Mouse (Mus musculus): Measurements from ENCODE around the gene Rad9a. TPM values are rescaled to one million over a fixed set of nuclear protein-coding genes. Genes with fewer than 3 reads are reported as not detected.

Rad9a gene
- polyA plus RNA-seq, 1 experiment from 2014 or later = 25.0 TPM

GRCm38 (mm10) chr19:4164721-4165120 is 36.7 kb downstream of the Rad9a start:
- 81% methylated on average over 2 of the region's 2 CpGs for WGBS
- Histone ChIP-seq H3K9ac (ENCODE audit: low read depth, low read length) (no peak overlapping the region), H3K4me2 (ENCODE audit: low read length) (no peak overlapping the region), H3K9me3 (ENCODE audit: control insufficient read depth, low read length) (no peaks in the 10 kb centered on the region), H3K4me3 (ENCODE audit: low read length) (no peak overlapping the region), H3K4me1 (ENCODE audit: control insufficient read depth, insufficient read depth, low read depth, low read length) (peaks cover 12% of the 10 kb centered on the region), H3K36me3 (ENCODE audit: control insufficient read depth, insufficient read depth, low read length) (peaks cover 12% of the 10 kb centered on the region; the same call in 1 of the 2 replicates), H3K27me3 (replicated peaks; ENCODE audit: control insufficient read depth, insufficient read depth, low read length) (no peaks in the 10 kb centered on the region), H3K27ac (ENCODE audit: low read depth, low read length) (no peak overlapping the region)
- no peak for ATAC-seq

GRCm38 (mm10) chr19:4164100-4164499 is 37.4 kb downstream of the Rad9a start:
- WGBS = 88% methylated on average over 3 of the region's 3 CpGs

GRCm38 (mm10) chr19:4163543-4163887 is 37.9 kb downstream of the Rad9a start:
- Histone ChIP-seq H3K9ac (ENCODE audit: low read depth, low read length) (peak overlapping the region; percentile 84), H3K36me3 (ENCODE audit: control insufficient read depth, insufficient read depth, low read length) (peaks cover 24% of the 10 kb centered on the region), H3K4me1 (ENCODE audit: control insufficient read depth, insufficient read depth, low read depth, low read length) (peaks cover 12% of the 10 kb centered on the region), H3K9me3 (ENCODE audit: control insufficient read depth, low read length) (no peaks in the 10 kb centered on the region), H3K27me3 (replicated peaks; ENCODE audit: control insufficient read depth, insufficient read depth, low read length) (no peaks in the 10 kb centered on the region), H3K4me3 (ENCODE audit: low read length) (peak overlapping the region; percentile 74), H3K4me2 (ENCODE audit: low read length) (peak overlapping the region; percentile 67), H3K27ac (ENCODE audit: low read depth, low read length) (peak overlapping the region; percentile 80)
- 38% methylated on average over 4 of the region's 4 CpGs for WGBS
- ATAC-seq = peak; percentile 48

More at GRCm38 (mm10) chr19:4164100-4164499, 37.4 kb downstream of the Rad9a start:
- Histone ChIP-seq H3K4me3 (ENCODE audit: low read length) (no peak overlapping the region), H3K27ac (ENCODE audit: low read depth, low read length) (no peak overlapping the region), H3K4me2 (ENCODE audit: low read length) (no peak overlapping the region), H3K4me1 (ENCODE audit: control insufficient read depth, insufficient read depth, low read depth, low read length) (peaks cover 12% of the 10 kb centered on the region), H3K9me3 (ENCODE audit: control insufficient read depth, low read length) (no peaks in the 10 kb centered on the region), H3K36me3 (ENCODE audit: control insufficient read depth, insufficient read depth, low read length) (peaks cover 18% of the 10 kb centered on the region), H3K9ac (ENCODE audit: low read depth, low read length) (no peak overlapping the region), H3K27me3 (replicated peaks; ENCODE audit: control insufficient read depth, insufficient read depth, low read length) (no peaks in the 10 kb centered on the region)
- ATAC-seq = no peak

GRCm38 (mm10) chr19:4162646-4163542 is 38.6 kb downstream of the Rad9a start, which contains the start of gene Rps6kb2:
TSS of gene Rps6kb2 (minus strand) at chr19:4163354.
- no peaks in the 10 kb centered on the region for H3K9me3 ChIP-seq (ENCODE audit: control insufficient read depth, low read length)
- H3K4me2 ChIP-seq (ENCODE audit: low read length) = peak within 1 kb of the TSS; percentile 67
- peaks cover 12% of the 10 kb centered on the region for H3K4me1 ChIP-seq (ENCODE audit: control insufficient read depth, insufficient read depth, low read depth, low read length)
- 6% methylated on average over 42 of the region's 42 CpGs for WGBS
- peaks cover 29% of the 10 kb centered on the region for H3K36me3 ChIP-seq (ENCODE audit: control insufficient read depth, insufficient read depth, low read length)
- H3K27me3 ChIP-seq (replicated peaks; ENCODE audit: control insufficient read depth, insufficient read depth, low read length) = no peaks in the 10 kb centered on the region
- peak; percentile 87 for ATAC-seq
- peak within 1 kb of the TSS; percentile 84 for H3K9ac ChIP-seq (ENCODE audit: low read depth, low read length)
- H3K4me3 ChIP-seq (ENCODE audit: low read length) = peak within 1 kb of the TSS; percentile 74
- peak within 1 kb of the TSS; percentile 80 for H3K27ac ChIP-seq (ENCODE audit: low read depth, low read length)

GRCm38 (mm10) chr19:4159049-4159448 is 42.4 kb downstream of the Rad9a start:
- ATAC-seq = no peak
- Histone ChIP-seq H3K4me3 (ENCODE audit: low read length) (no peak overlapping the region), H3K36me3 (ENCODE audit: control insufficient read depth, insufficient read depth, low read length) (peaks cover 47% of the 10 kb centered on the region), H3K27me3 (replicated peaks; ENCODE audit: control insufficient read depth, insufficient read depth, low read length) (no peaks in the 10 kb centered on the region), H3K9ac (ENCODE audit: low read depth, low read length) (no peak overlapping the region), H3K9me3 (ENCODE audit: control insufficient read depth, low read length) (no peaks in the 10 kb centered on the region), H3K4me2 (ENCODE audit: low read length) (no peak overlapping the region), H3K27ac (ENCODE audit: low read depth, low read length) (no peak overlapping the region), H3K4me1 (ENCODE audit: control insufficient read depth, insufficient read depth, low read depth, low read length) (peaks cover 12% of the 10 kb centered on the region)
- WGBS = 94% methylated on average over 8 of the region's 8 CpGs

- 93% methylated on average over 12 of the region's 12 CpGs for WGBS
- no peak overlapping the region for H3K4me2 ChIP-seq (ENCODE audit: low read length)
- no peak overlapping the region for H3K9ac ChIP-seq (ENCODE audit: low read depth, low read length)
- no peak overlapping the region for H3K4me3 ChIP-seq (ENCODE audit: low read length)
- no peak overlapping the region for H3K27ac ChIP-seq (ENCODE audit: low read depth, low read length)
- no peaks in the 10 kb centered on the region for H3K9me3 ChIP-seq (ENCODE audit: control insufficient read depth, low read length)
- no peak for ATAC-seq
- H3K27me3 ChIP-seq (replicated peaks; ENCODE audit: control insufficient read depth, insufficient read depth, low read length) = no peaks in the 10 kb centered on the region
- H3K36me3 ChIP-seq (ENCODE audit: control insufficient read depth, insufficient read depth, low read length) = peaks cover 51% of the 10 kb centered on the region
- H3K4me1 ChIP-seq (ENCODE audit: control insufficient read depth, insufficient read depth, low read depth, low read length) = no peaks in the 10 kb centered on the region
Observed at GRCm38 (mm10) chr19:4156771-4157170, 44.7 kb downstream of the Rad9a start.

- Histone ChIP-seq H3K4me1 (ENCODE audit: control insufficient read depth, insufficient read depth, low read depth, low read length) (no peaks in the 10 kb centered on the region), H3K9me3 (ENCODE audit: control insufficient read depth, low read length) (no peaks in the 10 kb centered on the region), H3K4me2 (ENCODE audit: low read length) (no peak overlapping the region), H3K4me3 (ENCODE audit: low read length) (no peak overlapping the region), H3K27me3 (replicated peaks; ENCODE audit: control insufficient read depth, insufficient read depth, low read length) (no peaks in the 10 kb centered on the region), H3K9ac (ENCODE audit: low read depth, low read length) (no peak overlapping the region), H3K27ac (ENCODE audit: low read depth, low read length) (no peak overlapping the region), H3K36me3 (ENCODE audit: control insufficient read depth, insufficient read depth, low read length) (peaks cover 47% of the 10 kb centered on the region)
- ATAC-seq = no peak
- 60% methylated on average over 20 of the region's 20 CpGs for WGBS
Observed at GRCm38 (mm10) chr19:4156073-4156579, 45.3 kb downstream of the Rad9a start.

GRCm38 (mm10) chr19:4155223-4156072 is 46.0 kb downstream of the Rad9a start:
- 67% methylated on average over 6 of the region's 6 CpGs for WGBS
- ATAC-seq = no peak
- Histone ChIP-seq H3K27me3 (replicated peaks; ENCODE audit: control insufficient read depth, insufficient read depth, low read length) (no peaks in the 10 kb centered on the region), H3K27ac (ENCODE audit: low read depth, low read length) (no peak overlapping the region), H3K4me3 (ENCODE audit: low read length) (no peak overlapping the region), H3K9me3 (ENCODE audit: control insufficient read depth, low read length) (no peaks in the 10 kb centered on the region), H3K4me2 (ENCODE audit: low read length) (no peak overlapping the region), H3K9ac (ENCODE audit: low read depth, low read length) (no peak overlapping the region), H3K36me3 (ENCODE audit: control insufficient read depth, insufficient read depth, low read length) (peaks cover 45% of the 10 kb centered on the region), H3K4me1 (ENCODE audit: control insufficient read depth, insufficient read depth, low read depth, low read length) (no peaks in the 10 kb centered on the region)

All from hindbrain, embryonic 16.5 days (tissue).